Mouse (Mus musculus): ENCODE measurements around the gene Kank4.
"Not testable (repeated sequence)": the region's sequence is repeated elsewhere in the genome, so short reads cannot be mapped to it uniquely, and the experiment has no call there.

Gene Kank4

GRCm38 (mm10) chr4:98831726-98832125 is 14.4 kb upstream of the Kank4 start:
- DNase-seq (ENCODE audit: low spot score), result no peak

- no peak for DNase-seq (ENCODE audit: low spot score)
Observed at GRCm38 (mm10) chr4:98826701-98827100, 9.4 kb upstream of the Kank4 start.

DNA sequence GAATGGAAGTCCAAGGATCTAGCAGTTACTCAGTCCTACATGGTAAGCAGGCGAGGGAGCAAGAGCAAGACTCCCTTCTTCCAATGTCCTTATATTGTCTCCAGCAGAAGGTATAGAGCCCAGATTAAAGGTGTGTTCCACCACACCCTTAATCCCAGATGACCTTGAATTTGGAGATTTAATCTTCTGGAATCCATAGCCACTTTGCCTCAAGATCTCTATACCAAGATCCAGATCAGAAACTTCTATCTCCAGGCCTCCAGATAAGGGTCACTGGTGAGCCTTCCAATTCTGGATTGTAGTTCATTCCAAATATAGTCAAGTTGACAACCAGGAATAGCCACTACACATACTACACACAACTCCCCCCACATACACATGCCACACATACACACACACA is 6.4 kb upstream of the Kank4 start, which contains the start of gene I0C0044D17Rik:
Gene I0C0044D17Rik (minus strand): TSS at position 101 of the 400 bp plus-strand sequence.
- DNase-seq (ENCODE audit: low spot score), result not testable (repeated sequence)

- DNase-seq (ENCODE audit: low spot score), result no peak
Observed at GRCm38 (mm10) chr4:98823047-98823446, 5.7 kb upstream of the Kank4 start.

- DNase-seq (ENCODE audit: low spot score), result no peak
Observed at GRCm38 (mm10) chr4:98822478-98822877, 5.1 kb upstream of the Kank4 start.

- DNase-seq (ENCODE audit: low spot score), result no peak
Observed at GRCm38 (mm10) chr4:98819216-98819755, 1.9 kb upstream of the Kank4 start.

- peak; percentile 16 for DNase-seq (ENCODE audit: low spot score)
Observed at GRCm38 (mm10) chr4:98816807-98817183, 542 bp downstream of the Kank4 start.

DNA sequence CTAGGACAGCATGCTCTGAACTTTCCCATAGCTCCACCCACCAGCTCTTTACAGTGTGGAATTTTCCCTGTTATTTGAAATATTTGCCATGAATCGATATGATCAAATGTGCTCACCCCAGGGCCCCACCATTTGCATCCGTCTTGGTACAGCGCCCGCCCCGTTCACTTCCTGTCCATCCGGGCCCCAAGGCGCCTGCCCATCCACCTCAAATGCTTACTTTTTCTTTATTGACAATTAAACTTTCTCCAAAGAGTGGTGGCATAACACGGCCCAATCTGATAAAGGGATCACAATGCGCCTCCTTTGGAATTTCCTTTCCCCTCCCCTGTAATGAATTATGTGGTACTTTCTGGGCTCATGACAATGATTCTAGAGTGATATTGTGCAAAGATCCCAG is 11.0 kb downstream of the Kank4 start:
- DNase-seq (ENCODE audit: low spot score), result no peak

DNA sequence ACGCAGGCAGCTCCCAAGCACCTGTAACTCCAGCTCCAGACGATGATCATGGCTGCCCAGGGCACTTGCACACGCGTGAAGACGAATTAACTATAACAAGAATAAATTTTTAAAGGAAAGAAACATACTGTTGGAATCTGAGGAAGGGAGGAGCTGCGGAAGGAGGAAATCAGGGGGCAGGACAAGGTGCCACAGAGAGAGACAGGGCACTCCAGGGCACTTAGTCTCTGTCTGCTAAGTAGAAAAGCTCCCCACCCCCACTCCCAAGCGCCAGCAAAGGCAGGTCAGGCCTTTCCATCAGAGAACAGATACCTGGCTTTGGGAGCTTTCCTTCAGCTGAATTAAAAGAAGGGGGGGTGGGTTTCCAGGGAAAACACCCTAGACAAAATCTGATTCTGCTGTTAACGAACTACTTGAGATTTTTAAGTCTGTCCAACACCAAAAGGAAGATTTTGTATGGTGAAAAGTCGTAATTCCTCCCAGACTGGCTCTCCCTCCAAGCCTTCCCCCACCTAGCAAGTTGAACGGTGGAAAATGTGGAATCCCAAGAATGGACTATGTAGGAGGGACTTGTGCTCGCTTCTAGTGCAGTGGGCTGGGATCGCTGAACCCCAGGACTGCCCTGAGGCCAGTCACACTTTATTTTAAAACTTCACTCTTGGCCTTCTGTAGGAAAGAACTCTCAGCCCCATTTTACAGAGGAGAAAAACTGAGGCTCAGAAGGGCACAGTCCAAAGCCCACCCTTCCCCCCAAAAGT is 11.9 kb downstream of the Kank4 start:
- no peak for DNase-seq (ENCODE audit: low spot score)

DNA sequence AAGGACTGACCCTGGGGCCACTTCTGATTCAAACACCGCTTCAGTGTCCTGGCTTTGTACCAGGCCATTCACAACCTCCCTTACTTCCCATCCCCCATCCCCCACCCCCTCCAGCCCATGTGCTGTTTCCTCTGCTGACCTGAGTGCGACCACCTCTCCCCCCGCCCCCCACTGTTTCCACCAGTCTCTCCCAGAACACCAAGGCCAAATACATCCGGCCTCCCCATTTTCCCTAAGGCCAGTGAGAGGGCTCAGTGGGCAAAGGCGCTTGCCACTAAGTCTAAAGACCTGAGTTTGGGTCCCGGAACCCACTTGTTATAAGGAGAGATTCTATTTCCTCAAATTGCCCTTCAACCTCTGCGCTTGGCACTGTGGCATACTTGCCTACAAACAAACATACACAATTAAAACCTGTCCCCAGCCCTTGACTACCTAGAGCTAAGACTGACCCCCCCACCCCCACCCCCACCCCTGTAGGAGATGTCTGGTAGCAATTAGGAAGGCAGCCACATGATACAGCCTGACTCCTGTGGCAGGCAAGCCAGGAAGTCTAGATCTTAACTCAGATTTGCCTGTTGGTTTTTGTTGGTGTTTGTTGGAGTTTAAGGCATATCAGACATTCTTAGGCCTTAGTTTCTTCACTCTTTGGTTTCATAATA is 12.7 kb downstream of the Kank4 start:
- no peak for DNase-seq (ENCODE audit: low spot score)

GRCm38 (mm10) chr4:98801775-98802174 is 15.6 kb downstream of the Kank4 start:
- no peak for DNase-seq (ENCODE audit: low spot score)

DNA sequence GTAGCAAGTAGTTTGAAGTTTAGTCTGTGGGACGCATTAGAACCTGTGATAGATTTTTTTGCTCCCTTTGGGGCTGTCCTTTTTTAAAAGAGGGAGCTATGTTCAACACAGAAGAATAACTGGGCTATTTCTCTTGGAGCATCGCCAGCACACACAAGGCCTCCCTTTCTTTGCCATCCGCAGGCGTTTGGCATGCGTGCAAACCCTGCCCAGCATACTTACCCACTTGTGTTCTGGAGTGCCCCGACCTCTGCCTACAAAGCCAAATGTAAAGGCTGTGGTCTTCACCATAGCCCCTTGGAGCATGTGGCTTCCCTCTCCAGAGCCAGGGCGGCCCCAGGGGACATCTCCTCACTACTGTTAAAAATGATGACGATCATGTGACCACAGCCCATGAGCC is 16.5 kb downstream of the Kank4 start:
- DNase-seq (ENCODE audit: low spot score), result no peak

GRCm38 (mm10) chr4:98796591-98797341 is 20.6 kb downstream of the Kank4 start:
- DNase-seq (ENCODE audit: low spot score), result peak; percentile 37

GRCm38 (mm10) chr4:98795241-98795640 is 22.1 kb downstream of the Kank4 start:
- no peak for DNase-seq (ENCODE audit: low spot score)

- no peak for DNase-seq (ENCODE audit: low spot score)
Observed at GRCm38 (mm10) chr4:98793486-98793885, 23.9 kb downstream of the Kank4 start.

GRCm38 (mm10) chr4:98790721-98791120 is 26.6 kb downstream of the Kank4 start:
- no peak for DNase-seq (ENCODE audit: low spot score)

GRCm38 (mm10) chr4:98789861-98790311 is 27.5 kb downstream of the Kank4 start:
- no peak for DNase-seq (ENCODE audit: low spot score)

- DNase-seq (ENCODE audit: low spot score), result no peak
Observed at GRCm38 (mm10) chr4:98789133-98789765, 28.1 kb downstream of the Kank4 start.

DNA sequence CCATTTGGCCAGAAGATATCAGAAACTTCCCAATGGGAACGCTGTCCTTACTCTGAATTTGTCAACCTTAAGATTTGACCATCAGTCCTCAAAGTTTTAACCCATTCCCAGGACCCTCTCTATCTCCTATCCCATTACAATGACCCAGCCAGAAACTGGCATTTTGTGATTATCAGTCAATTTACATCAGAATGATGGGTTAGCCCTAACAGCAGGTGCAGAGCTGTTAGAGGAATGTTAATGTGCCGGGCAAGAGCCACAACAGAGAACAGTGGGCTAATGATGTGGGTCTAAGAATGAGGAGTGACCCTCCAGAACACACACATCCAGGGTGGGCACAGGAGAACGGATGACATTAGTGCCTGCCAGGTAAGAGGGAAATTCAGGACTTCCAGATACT is 31.1 kb downstream of the Kank4 start:
- no peak for DNase-seq (ENCODE audit: low spot score)

GRCm38 (mm10) chr4:98785851-98786250 is 31.5 kb downstream of the Kank4 start:
- no peak for DNase-seq (ENCODE audit: low spot score)

GRCm38 (mm10) chr4:98778219-98778618 is 39.1 kb downstream of the Kank4 start:
- DNase-seq (ENCODE audit: low spot score), result no peak

- no peak for DNase-seq (ENCODE audit: low spot score)
Observed at GRCm38 (mm10) chr4:98777464-98777863, 39.9 kb downstream of the Kank4 start.

All from ovary, postnatal 36 days (tissue).